Mouse (Mus musculus) G1E (cell line): Measurements from ENCODE around the gene Mrpl54.

Experiments used
- CTCF ChIP-seq: IDR thresholded peaks from 2 replicates; pipeline ENCODE4 v1.5.1; 2012; ENCODE audit warnings: low read depth, low read length, inconsistent platforms, mixed read lengths
- GATA1 ChIP-seq: IDR thresholded peaks from 2 replicates; pipeline ENCODE4 v1.6.1; 2012; ENCODE audit warnings: borderline replicate concordance, low read length, inconsistent platforms, mixed read lengths
- POLR2AphosphoS5 ChIP-seq: IDR thresholded peaks from 2 replicates; pipeline ENCODE4 v1.6.1; 2012; ENCODE audit warnings: low read depth, low read length, inconsistent platforms; ENCODE audit not compliant: insufficient replicate concordance

DNA sequence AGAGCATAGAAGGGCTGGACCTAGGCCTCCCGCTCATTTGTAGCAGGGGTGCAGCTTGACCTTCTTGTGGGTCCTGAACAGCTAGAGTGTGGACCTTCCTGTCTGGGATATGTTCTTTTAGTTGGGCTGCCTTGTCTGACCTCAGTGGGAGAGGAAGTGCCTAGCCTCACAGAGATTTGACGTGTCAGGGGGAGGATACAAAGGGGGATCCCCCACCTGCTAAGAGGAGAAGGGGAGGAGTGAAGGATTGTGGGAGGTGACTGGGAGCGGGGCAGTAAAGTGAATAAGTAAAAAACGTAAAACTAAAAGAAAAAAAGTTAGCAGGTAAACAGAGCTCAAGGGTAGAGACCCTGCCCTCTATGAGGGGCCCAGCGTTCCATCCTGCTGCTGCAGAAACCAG is 42.8 kb upstream of the Mrpl54 start:
- no peak for TF ChIP-seq CTCF
- no peak for TF ChIP-seq GATA1
- TF ChIP-seq POLR2AphosphoS5: no peak
